Mouse (Mus musculus): ENCODE results near the gene Gzmm. TPM values are rescaled to one million over a fixed set of nuclear protein-coding genes. Genes with fewer than 3 reads are reported as not detected.

Gene Gzmm
- polyA plus RNA-seq, 1 experiment from 2014 or later: 1.1 TPM

- H3K9ac ChIP-seq: no peak overlapping the region
- H3K4me3 ChIP-seq: no peak overlapping the region
- no peak overlapping the region for H3K27ac ChIP-seq
- H3K9me3 ChIP-seq: no peaks in the 10 kb centered on the region
- H3K4me2 ChIP-seq: no peak overlapping the region
- ATAC-seq (ENCODE audit: low FRiP score): no peak
- H3K4me1 ChIP-seq (replicated peaks): peaks cover 27% of the 10 kb centered on the region
- H3K36me3 ChIP-seq: no peaks in the 10 kb centered on the region
- H3K27me3 ChIP-seq: peaks cover 44% of the 10 kb centered on the region
- WGBS: 76% methylated on average over 5 of the region's 5 CpGs
Observed at GRCm38 (mm10) chr10:79721089-79721488, 32.3 kb downstream of the Gzmm start.

- Histone ChIP-seq H3K9me3 (no peaks in the 10 kb centered on the region; the same call in 1 of the 2 replicates), H3K27me3 (peaks cover 25% of the 10 kb centered on the region), H3K4me1 (replicated peaks) (peaks cover 10% of the 10 kb centered on the region), H3K4me3 (no peak overlapping the region), H3K9ac (no peak overlapping the region), H3K27ac (no peak overlapping the region), H3K36me3 (no peaks in the 10 kb centered on the region), H3K4me2 (no peak overlapping the region)
- no peak for ATAC-seq (ENCODE audit: low FRiP score)
- 66% methylated on average over 6 of the region's 6 CpGs for WGBS
Observed at GRCm38 (mm10) chr10:79723047-79723446, 34.2 kb downstream of the Gzmm start.

- 88% methylated on average over 7 of the region's 7 CpGs for WGBS
- Histone ChIP-seq H3K27me3 (peaks cover 19% of the 10 kb centered on the region), H3K4me3 (no peak overlapping the region), H3K4me2 (no peak overlapping the region), H3K27ac (no peak overlapping the region), H3K4me1 (replicated peaks) (peaks cover 7% of the 10 kb centered on the region), H3K9me3 (no peaks in the 10 kb centered on the region; the same call in 1 of the 2 replicates), H3K9ac (no peak overlapping the region), H3K36me3 (no peaks in the 10 kb centered on the region)
- no peak for ATAC-seq (ENCODE audit: low FRiP score)
Observed at GRCm38 (mm10) chr10:79723692-79724091, 34.9 kb downstream of the Gzmm start.

- Histone ChIP-seq H3K4me3 (no peak overlapping the region), H3K27me3 (no peaks in the 10 kb centered on the region), H3K27ac (no peak overlapping the region), H3K36me3 (peaks cover 4% of the 10 kb centered on the region; the same call in 1 of the 2 replicates), H3K4me1 (replicated peaks) (peaks cover 7% of the 10 kb centered on the region), H3K9me3 (no peaks in the 10 kb centered on the region; the same call in 1 of the 2 replicates), H3K9ac (no peak overlapping the region), H3K4me2 (no peak overlapping the region)
- ATAC-seq (ENCODE audit: low FRiP score): no peak
- 35% methylated on average over 11 of the region's 11 CpGs for WGBS
Observed at GRCm38 (mm10) chr10:79726090-79726489, 37.3 kb downstream of the Gzmm start.

- no peaks in the 10 kb centered on the region; the same call in 1 of the 2 replicates for H3K9me3 ChIP-seq
- 74% methylated on average over 28 of the region's 28 CpGs for WGBS
- H3K4me3 ChIP-seq: no peak overlapping the region
- no peak overlapping the region for H3K9ac ChIP-seq
- H3K27me3 ChIP-seq: no peaks in the 10 kb centered on the region
- no peak overlapping the region for H3K4me2 ChIP-seq
- no peaks in the 10 kb centered on the region; the same call in 1 of the 2 replicates for H3K4me1 ChIP-seq (replicated peaks)
- ATAC-seq (ENCODE audit: low FRiP score): no peak
- no peak overlapping the region for H3K27ac ChIP-seq
- H3K36me3 ChIP-seq: peaks cover 27% of the 10 kb centered on the region
Observed at GRCm38 (mm10) chr10:79728323-79729249, 39.8 kb downstream of the Gzmm start.

- whole genome bisulfite sequencing: 76% methylated on average over 13 of the region's 13 CpGs
- H3K27me3 ChIP-seq: 0 out of 2 replicates have a peak, but pooled peaks cover under 1% of the 10 kb centered on the region
- ATAC-seq (ENCODE audit: low FRiP score): 0 out of 2 replicates have a peak, but pooled peaks have one; percentile 34
- H3K36me3 ChIP-seq: peaks cover 36% of the 10 kb centered on the region
- no peak overlapping the region for H3K9ac ChIP-seq
- no peak overlapping the region for H3K4me3 ChIP-seq
- H3K4me1 ChIP-seq (replicated peaks): no peaks in the 10 kb centered on the region; the same call in 1 of the 2 replicates
- H3K4me2 ChIP-seq: no peak overlapping the region
- H3K27ac ChIP-seq: no peak overlapping the region
- no peaks in the 10 kb centered on the region; the same call in 1 of the 2 replicates for H3K9me3 ChIP-seq
Observed at GRCm38 (mm10) chr10:79729357-79729965, 40.6 kb downstream of the Gzmm start.

- Histone ChIP-seq H3K36me3 (peaks cover 66% of the 10 kb centered on the region), H3K9ac (no peak overlapping the region), H3K4me1 (replicated peaks) (no peaks in the 10 kb centered on the region; the same call in 1 of the 2 replicates), H3K27ac (no peak overlapping the region), H3K27me3 (peaks cover 23% of the 10 kb centered on the region), H3K9me3 (peaks cover 5% of the 10 kb centered on the region; the same call in 1 of the 2 replicates), H3K4me3 (no peak overlapping the region), H3K4me2 (no peak overlapping the region)
- ATAC-seq (ENCODE audit: low FRiP score): no peak
- WGBS: 92% methylated on average over 1 of the region's 1 CpGs
Observed at GRCm38 (mm10) chr10:79732500-79732899, 43.7 kb downstream of the Gzmm start.

- WGBS: 95% methylated on average over 15 of the region's 15 CpGs
- Histone ChIP-seq H3K36me3 (peaks cover 80% of the 10 kb centered on the region), H3K4me1 (replicated peaks) (no peaks in the 10 kb centered on the region; the same call in 1 of the 2 replicates), H3K4me2 (no peak overlapping the region), H3K27ac (no peak overlapping the region), H3K4me3 (no peak overlapping the region), H3K27me3 (peaks cover 23% of the 10 kb centered on the region), H3K9ac (no peak overlapping the region), H3K9me3 (peaks cover 16% of the 10 kb centered on the region)
- ATAC-seq (ENCODE audit: low FRiP score): no peak
Observed at GRCm38 (mm10) chr10:79733847-79734246, 45.0 kb downstream of the Gzmm start.

GRCm38 (mm10) chr10:79735361-79735760 lies 46.5 kb downstream of the Gzmm start:
- WGBS: 31% methylated on average over 45 of the region's 52 CpGs
- no peak for ATAC-seq (ENCODE audit: low FRiP score)
- peaks cover 23% of the 10 kb centered on the region for H3K27me3 ChIP-seq

GRCm38 (mm10) chr10:79736706-79737105 lies 47.9 kb downstream of the Gzmm start:
- Histone ChIP-seq H3K9me3 (peaks cover 38% of the 10 kb centered on the region), H3K36me3 (peaks cover 100% of the 10 kb centered on the region), H3K27me3 (peaks cover 23% of the 10 kb centered on the region), H3K4me1 (replicated peaks) (no peaks in the 10 kb centered on the region), H3K4me2 (no peak overlapping the region), H3K27ac (no peak overlapping the region), H3K9ac (no peak overlapping the region), H3K4me3 (no peak overlapping the region)
- 84% methylated on average over 14 of the region's 14 CpGs for WGBS
- ATAC-seq (ENCODE audit: low FRiP score): no peak

More at GRCm38 (mm10) chr10:79735361-79735760, 46.5 kb downstream of the Gzmm start:
- Histone ChIP-seq H3K4me3 (no peak overlapping the region), H3K4me1 (replicated peaks) (no peaks in the 10 kb centered on the region), H3K4me2 (0 out of 2 replicates have a peak overlapping the region, but pooled peaks have one; percentile 4), H3K9ac (no peak overlapping the region), H3K9me3 (peaks cover 32% of the 10 kb centered on the region), H3K27ac (no peak overlapping the region), H3K36me3 (peaks cover 95% of the 10 kb centered on the region)

- H3K9me3 ChIP-seq: peaks cover 38% of the 10 kb centered on the region
- peaks cover 99% of the 10 kb centered on the region for H3K36me3 ChIP-seq
- H3K9ac ChIP-seq: no peak overlapping the region
- WGBS: 87% methylated on average over 10 of the region's 10 CpGs
- H3K4me1 ChIP-seq (replicated peaks): no peaks in the 10 kb centered on the region
- peaks cover 23% of the 10 kb centered on the region for H3K27me3 ChIP-seq
- H3K4me2 ChIP-seq: no peak overlapping the region
- H3K4me3 ChIP-seq: no peak overlapping the region
- no peak overlapping the region for H3K27ac ChIP-seq
- ATAC-seq (ENCODE audit: low FRiP score): no peak
Observed at GRCm38 (mm10) chr10:79738259-79738658, 49.4 kb downstream of the Gzmm start.

GRCm38 (mm10) chr10:79739234-79739633 lies 50.4 kb downstream of the Gzmm start:
- peaks cover 38% of the 10 kb centered on the region for H3K9me3 ChIP-seq
- WGBS: 96% methylated on average over 28 of the region's 28 CpGs

More at GRCm38 (mm10) chr10:79739234-79739633, 50.4 kb downstream of the Gzmm start:
- Histone ChIP-seq H3K36me3 (peaks cover 99% of the 10 kb centered on the region), H3K27ac (no peak overlapping the region), H3K27me3 (peaks cover 23% of the 10 kb centered on the region), H3K4me2 (no peak overlapping the region), H3K9ac (no peak overlapping the region), H3K4me3 (no peak overlapping the region), H3K4me1 (replicated peaks) (no peaks in the 10 kb centered on the region)
- ATAC-seq (ENCODE audit: low FRiP score): no peak

Data from hindbrain, embryonic 13.5 days (tissue).